Comparison of ENCODE assay signal across 17 mouse cellular contexts in the genomic region with DNA sequence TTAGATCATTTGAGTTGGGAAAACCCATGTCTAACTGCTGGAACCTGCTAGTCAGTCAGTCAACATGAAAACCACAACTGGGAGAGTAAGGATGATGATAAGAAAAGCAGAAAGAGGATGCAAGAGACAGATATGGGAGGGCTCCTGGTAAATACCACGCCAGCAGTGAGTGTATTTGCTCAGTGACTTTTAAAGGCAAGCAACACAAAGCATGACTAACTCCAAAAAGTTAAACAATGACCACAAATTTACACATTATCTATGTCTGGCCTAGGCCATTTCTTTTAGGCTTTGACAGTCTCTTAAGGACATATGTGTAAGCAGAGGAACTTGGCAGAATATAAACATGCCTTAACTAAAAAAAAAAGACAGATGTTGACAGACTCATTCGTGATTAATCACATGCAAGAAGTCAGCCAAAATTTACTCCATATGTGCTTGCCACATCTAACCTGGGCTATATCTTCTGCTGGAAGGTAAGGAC. TPM values are rescaled to one million over a fixed set of nuclear protein-coding genes. Genes with fewer than 3 reads are reported as not detected.
DNase-seq lines count a peak whose midpoint lies in the region; ATAC-seq lines count a peak whose summit lies in the region.
"Had no signal": no experiment of that assay in that cellular context is flagged by ENCODE, and none has a peak within 500 bp of the region (broad histone marks: within the 10 kb centered on the region; RNA-seq: fewer than 3 reads in every experiment).

No protein-coding gene starts in this region.

- peak; percentile 97 for ATAC-seq in liver, embryonic 13.5 days (ENCODE audit: low read depth)

- no peaks in the 10 kb centered on the region for H3K27me3 ChIP-seq in liver, embryonic 13.5 days
- H3K27me3 ChIP-seq: CH12.LX; limb, embryonic 12.5 days had no signal

- 0 out of 2 replicates have a peak, but pooled peaks cover 8% of the 10 kb centered on the region for H3K36me3 ChIP-seq in liver, embryonic 13.5 days
- H3K36me3 ChIP-seq: embryonic facial prominence, embryonic 10.5 days; limb, embryonic 12.5 days; midbrain, embryonic 10.5 days had no signal

- peak overlapping the region; percentile 50 for H3K9ac ChIP-seq in liver, embryonic 13.5 days
- H3K9ac ChIP-seq: limb, embryonic 12.5 days had no signal

- H3K4me2 ChIP-seq in liver, embryonic 13.5 days, result peak overlapping the region; percentile 42
- H3K4me2 ChIP-seq: limb, embryonic 12.5 days had no signal

- 0 out of 2 replicates have a peak, but pooled peaks cover 3% of the 10 kb centered on the region for H3K9me3 ChIP-seq in liver, embryonic 13.5 days (replicated peaks)
- H3K9me3 ChIP-seq: embryonic facial prominence, embryonic 10.5 days had no signal

- DNase-seq in 3T3-L1 (ENCODE audit: low read depth, low spot score), result peak; percentile 92
- DNase-seq in 416B (ENCODE audit: low read depth), result peak; percentile 84
- DNase-seq in c-Kit-positive CD71-positive TER-119-positive erythroid progenitor cells, embryonic 14.5 days (ENCODE audit: low spot score), result peak; percentile 80
- DNase-seq in liver, embryonic 13.5 days, result peak; percentile 42
- no peak for DNase-seq in gastrocnemius, postnatal 36 days
- no peak for DNase-seq in layer of hippocampus, postnatal 14 days (ENCODE audit: low spot score in 2 of 2)
- DNase-seq in layer of hippocampus, adult 9-11 months, result no peak
- DNase-seq in adrenal gland, adult 8-10 months, result no peak
- DNase-seq: cerebellum, adult 9-10 months; kidney, postnatal 4 days; retina, postnatal 1 day; thymus, postnatal 36 days had no signal

- no peak overlapping the region for H3K4me3 ChIP-seq in liver, embryonic 13.5 days (replicated peaks)
- H3K4me3 ChIP-seq: embryonic facial prominence, embryonic 10.5 days; left cerebral cortex, adult 2 months; limb, embryonic 12.5 days; midbrain, embryonic 10.5 days had no signal

- H3K4me1 ChIP-seq in liver, embryonic 13.5 days (replicated peaks), result peaks cover 30% of the 10 kb centered on the region
- H3K4me1 ChIP-seq: embryonic facial prominence, embryonic 10.5 days; limb, embryonic 12.5 days; midbrain, embryonic 10.5 days had no signal

- H3K27ac ChIP-seq in liver, embryonic 13.5 days, result peak overlapping the region; percentile 96
- H3K27ac ChIP-seq: embryonic facial prominence, embryonic 10.5 days; left cerebral cortex, adult 2 months; limb, embryonic 12.5 days; midbrain, embryonic 10.5 days had no signal

- 3% methylated on average over 2 of the region's 2 CpGs for WGBS in liver, embryonic 13.5 days (ENCODE audit: insufficient replicate concordance)

- intact Hi-C loops in gastrocnemius, postnatal 36 days (cut with DNase I), result no loop called here

RNA-seq across cellular contexts. Expression of a gene that starts 30.9 kb away (rescaled TPM):
- polyA plus RNA-seq in liver, embryonic 13.5 days (2015; fragmentation: Nextera tagmentation; extraction: Ambion mirVana), result 24.6 and 32.0 TPM in 2 replicates
- total RNA-seq in gastrocnemius, postnatal 36 days (2021), result 10 to 100 TPM; 13.3 to 14.5 TPM
- 10 to 100 TPM; 14.7 to 15.8 TPM for total RNA-seq in layer of hippocampus, postnatal 14 days (2021)
- 10 to 100 TPM; 29.2 to 48.3 (median 43.2) TPM for total RNA-seq in adrenal gland, adult 8-10 months (2022)

Comparison
In these comparisons a context has a peak if more than half of its experiments do, and no peak if none do; other contexts are left out.
1. DNase-seq: peak in 3T3-L1 (single experiment), 416B (single experiment), c-Kit-positive CD71-positive TER-119-positive erythroid progenitor cells, embryonic 14.5 days (single experiment) and liver, embryonic 13.5 days (single experiment); none in gastrocnemius, postnatal 36 days (0 of 2), layer of hippocampus, postnatal 14 days (0 of 2), layer of hippocampus, adult 9-11 months (single experiment) and adrenal gland, adult 8-10 months (single experiment).